Mouse (Mus musculus) cerebellum, postnatal 4 days (tissue): Measurements from ENCODE around the gene Tlk1.
"Not testable (repeated sequence)": the region's sequence is repeated elsewhere in the genome, so short reads cannot be mapped to it uniquely, and the experiment has no call there.

Source experiments
- DNase-seq, 2 experiments: peaks; one replicate each; pipeline ENCODE4 v3.0.0; 2022; ENCODE audit warnings: low spot score in 2 of 2, mixed read lengths in 1 of 2

Gene Tlk1

GRCm38 (mm10) chr2:70833261-70833660 is 7.7 kb upstream of the Tlk1 start:
- no peak for DNase-seq

- DNase-seq: no peak
Measured at GRCm38 (mm10) chr2:70831709-70832350, 6.3 kb upstream of the Tlk1 start.

- no peak for DNase-seq
Measured at GRCm38 (mm10) chr2:70830683-70831082, 5.2 kb upstream of the Tlk1 start.

GRCm38 (mm10) chr2:70829946-70830610 is 4.5 kb upstream of the Tlk1 start:
- no peak for DNase-seq

- DNase-seq: no peak
Measured at GRCm38 (mm10) chr2:70827780-70828179, 2.3 kb upstream of the Tlk1 start.

GRCm38 (mm10) chr2:70826436-70827230 is 1.1 kb upstream of the Tlk1 start:
- no peak for DNase-seq

- peak; percentile 43 to 59 for DNase-seq
Measured at GRCm38 (mm10) chr2:70824838-70825370, 624 bp downstream of the Tlk1 start.

GRCm38 (mm10) chr2:70823926-70824800 is 1.4 kb downstream of the Tlk1 start:
- peak in 1 of 2 experiments; percentile 3 for DNase-seq

GRCm38 (mm10) chr2:70823434-70823833 is 2.1 kb downstream of the Tlk1 start:
- no peak for DNase-seq

- no peak for DNase-seq
Measured at GRCm38 (mm10) chr2:70816939-70817338, 8.6 kb downstream of the Tlk1 start.

GRCm38 (mm10) chr2:70816016-70816415 is 9.5 kb downstream of the Tlk1 start:
- no peak for DNase-seq

- DNase-seq: no peak
Measured at GRCm38 (mm10) chr2:70813608-70814007, 11.9 kb downstream of the Tlk1 start.

GRCm38 (mm10) chr2:70811476-70811875 is 14.1 kb downstream of the Tlk1 start:
- no peak for DNase-seq

- DNase-seq: no peak
Measured at GRCm38 (mm10) chr2:70809921-70810320, 15.6 kb downstream of the Tlk1 start.

GRCm38 (mm10) chr2:70808681-70809080 is 16.8 kb downstream of the Tlk1 start:
- no peak for DNase-seq

- DNase-seq: not testable (repeated sequence)
Measured at GRCm38 (mm10) chr2:70807678-70808077, 17.9 kb downstream of the Tlk1 start.

- no peak for DNase-seq
Measured at GRCm38 (mm10) chr2:70806020-70806419, 19.5 kb downstream of the Tlk1 start.

- DNase-seq: not testable (repeated sequence)
Measured at GRCm38 (mm10) chr2:70803696-70804095, 21.8 kb downstream of the Tlk1 start.

GRCm38 (mm10) chr2:70802658-70803057 is 22.9 kb downstream of the Tlk1 start:
- no peak for DNase-seq

- DNase-seq: no peak
Measured at GRCm38 (mm10) chr2:70801543-70801942, 24.0 kb downstream of the Tlk1 start.

GRCm38 (mm10) chr2:70800396-70800795 is 25.1 kb downstream of the Tlk1 start:
- no peak for DNase-seq
